Mouse (Mus musculus) hindbrain, postnatal 0 days (tissue): ENCODE results near the gene Steap4. TPM values are rescaled to one million over a fixed set of nuclear protein-coding genes. Genes with fewer than 3 reads are reported as not detected.
"Not testable (repeated sequence)": the region's sequence is repeated elsewhere in the genome, so short reads cannot be mapped to it uniquely, and the experiment has no call there.

Experiments used
- ATAC-seq: fragments of 200-750 bp; cut with Nextera tagmentation; 2 replicates; pipeline ENCODE4 v1.8.0; 2017; ENCODE audit warnings: mild to moderate bottlenecking, moderate TSS enrichment, moderate library complexity
- DNase-seq: peaks from one replicate; pipeline ENCODE4 v3.0.0-alpha.2; 2015; ENCODE audit warnings: low spot score
- H3K27ac ChIP-seq: fragments of 300-500 bp; sonication (generic); 2 replicates; pipeline ENCODE4 v1.5.1; 2014; ENCODE audit warnings: mild to moderate bottlenecking
- H3K27me3 ChIP-seq: fragments of 300-500 bp; sonication (generic); 2 replicates; pipeline ENCODE4 v1.6.1; 2014; ENCODE audit warnings: low read length, mixed read lengths; ENCODE audit not compliant: insufficient read depth
- H3K36me3 ChIP-seq: fragments of 300-500 bp; sonication (generic); 2 replicates; pipeline ENCODE4 v1.6.1; 2014; ENCODE audit warnings: low read length, mixed read lengths; ENCODE audit not compliant: insufficient read depth
- H3K4me1 ChIP-seq: fragments of 300-500 bp; sonication (generic); 2 replicates; pipeline ENCODE4 v1.6.1; 2014; ENCODE audit warnings: antibody characterized with exemption, low read length, mixed read lengths; ENCODE audit not compliant: insufficient read depth
- H3K4me2 ChIP-seq: fragments of 300-500 bp; sonication (generic); 2 replicates; pipeline ENCODE4 v1.6.1; 2014; ENCODE audit warnings: low read depth, mild to moderate bottlenecking, low read length, moderate library complexity, mixed read lengths
- H3K4me3 ChIP-seq: fragments of 300-500 bp; sonication (generic); 2 replicates; pipeline ENCODE4 v1.5.1; 2014; ENCODE audit warnings: low read length
- H3K9ac ChIP-seq: fragments of 300-500 bp; sonication (generic); replicated peaks from 2 replicates; pipeline ENCODE4 v1.6.1; 2014; ENCODE audit warnings: mild to moderate bottlenecking, low read length, moderate library complexity, mixed read lengths
- H3K9me3 ChIP-seq: fragments of 300-500 bp; sonication (generic); 2 replicates; pipeline ENCODE4 v1.6.1; 2016; ENCODE audit warnings: low read length, mixed read lengths
- CTCF ChIP-seq: IDR thresholded peaks from 2 replicates; pipeline ENCODE4 v1.5.1; 2016; ENCODE audit warnings: antibody characterized with exemption, control low read depth, low read depth
- WGBS: fragments of 180-500 bp; shearing (Covaris S2); extraction: QIAGEN DNeasy Blood & Tissue Kit; methylation state at CpG from one replicate; pipeline ENCODE4 v1.1.7; 2014; 5-methylcytosine and 5-hydroxymethylcytosine counted together
- polyA plus RNA-seq: library from polyadenylated mRNA; unstranded; fragments of >200 nt; fragmentation: Nextera tagmentation; extraction: Ambion mirVana; gene quantifications from 2 replicates; pipeline ENCODE4 v1.2.1, GENCODE M21; 2015
- total RNA-seq: library from RNA; depleted of rRNA; stranded (reverse); fragments of >200 nt; gene quantifications from 2 replicates; pipeline ENCODE4 v1.2.3, GENCODE M21; 2014

Steap4 gene
- total and polyA plus RNA-seq, 2 experiments from 2014 or later, result 0.58 to 1.2 TPM

DNA sequence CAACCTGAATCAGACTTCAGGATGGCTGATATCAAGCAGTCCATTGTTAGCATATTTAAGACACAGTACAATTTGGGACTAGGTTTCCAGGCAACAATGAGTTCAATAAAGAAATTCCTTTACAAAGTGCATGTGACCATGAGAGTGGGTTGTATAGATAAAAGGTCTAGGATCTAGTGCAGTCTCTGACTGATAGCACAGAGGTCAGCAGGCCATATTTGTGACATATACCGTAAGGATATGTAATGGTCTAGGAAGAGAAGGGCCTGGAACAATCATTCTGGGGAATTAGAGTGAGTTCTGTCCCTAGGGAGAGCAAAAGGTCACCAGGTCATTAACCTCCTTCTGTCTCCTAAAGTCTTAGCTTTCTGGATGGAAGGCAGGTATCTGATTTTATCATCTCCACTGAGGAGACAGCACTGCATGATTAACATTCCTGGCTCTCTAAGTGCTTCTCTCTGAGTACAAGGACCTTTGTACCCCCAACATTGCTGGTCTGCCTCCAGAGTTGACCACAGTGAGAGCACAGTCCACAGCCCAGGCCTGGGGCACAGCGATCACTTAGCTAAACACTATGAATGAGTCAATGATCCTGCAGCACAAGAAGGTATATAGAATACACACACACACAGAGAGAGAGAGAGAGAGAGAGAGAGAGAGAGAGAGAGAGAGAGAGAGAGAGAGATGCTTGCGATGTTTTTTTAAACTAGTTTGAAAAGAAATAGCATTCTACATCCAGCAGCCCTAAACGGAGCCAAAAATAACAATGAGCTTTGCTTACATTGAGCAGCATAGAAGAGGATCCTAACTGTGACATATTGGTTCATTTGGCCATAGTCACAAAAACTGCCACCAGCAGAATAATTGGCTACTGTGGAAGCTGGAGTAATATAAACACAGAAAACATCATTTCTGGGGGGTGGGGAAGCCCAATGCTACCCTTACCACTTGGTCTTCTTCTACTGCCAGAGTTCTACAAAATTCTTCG is 27.7 kb upstream of the Steap4 start:
- ATAC-seq (no peak), DNase-seq (no peak)
- Histone ChIP-seq H3K36me3 (no peaks in the 10 kb centered on the region), H3K9me3 (no peaks in the 10 kb centered on the region), H3K4me2 (no peak overlapping the region), H3K4me1 (no peaks in the 10 kb centered on the region), H3K27me3 (no peaks in the 10 kb centered on the region), H3K4me3 (no peak overlapping the region), H3K27ac (no peak overlapping the region), H3K9ac (no peak overlapping the region)
- TF ChIP-seq CTCF, result no peak
- WGBS, result 75% methylated on average over 5 of the region's 5 CpGs

- 71% methylated on average over 11 of the region's 11 CpGs for WGBS
- DNase-seq, H3K36me3 ChIP-seq, H3K4me2 ChIP-seq, H3K27ac ChIP-seq, H3K9me3 ChIP-seq, H3K27me3 ChIP-seq, ATAC-seq, H3K9ac ChIP-seq, H3K4me1 ChIP-seq, H3K4me3 ChIP-seq: not testable (repeated sequence)
Measured at GRCm38 (mm10) chr5:7933495-7933894, 26.8 kb upstream of the Steap4 start.

- Histone ChIP-seq H3K4me3 (no peak overlapping the region), H3K4me1 (no peaks in the 10 kb centered on the region), H3K27me3 (no peaks in the 10 kb centered on the region), H3K9me3 (no peaks in the 10 kb centered on the region), H3K4me2 (no peak overlapping the region), H3K9ac (no peak overlapping the region), H3K27ac (no peak overlapping the region), H3K36me3 (no peaks in the 10 kb centered on the region)
- TF ChIP-seq CTCF, result no peak
- ATAC-seq, result no peak
- WGBS, result 50% methylated on average over 2 of the region's 2 CpGs
- DNase-seq, result no peak
Measured at GRCm38 (mm10) chr5:7933933-7934675, 26.2 kb upstream of the Steap4 start.

GRCm38 (mm10) chr5:7954838-7955237 is 5.4 kb upstream of the Steap4 start:
- H3K36me3 ChIP-seq, result no peaks in the 10 kb centered on the region
- H3K9me3 ChIP-seq, result no peaks in the 10 kb centered on the region
- no peak overlapping the region for H3K27ac ChIP-seq
- no peak for TF ChIP-seq CTCF
- H3K4me3 ChIP-seq, result no peak overlapping the region
- ATAC-seq (no peak), DNase-seq (no peak)
- no peaks in the 10 kb centered on the region for H3K4me1 ChIP-seq
- H3K27me3 ChIP-seq, result no peaks in the 10 kb centered on the region
- no peak overlapping the region for H3K9ac ChIP-seq
- H3K4me2 ChIP-seq, result no peak overlapping the region
- 85% methylated on average over 2 of the region's 2 CpGs for WGBS

DNA sequence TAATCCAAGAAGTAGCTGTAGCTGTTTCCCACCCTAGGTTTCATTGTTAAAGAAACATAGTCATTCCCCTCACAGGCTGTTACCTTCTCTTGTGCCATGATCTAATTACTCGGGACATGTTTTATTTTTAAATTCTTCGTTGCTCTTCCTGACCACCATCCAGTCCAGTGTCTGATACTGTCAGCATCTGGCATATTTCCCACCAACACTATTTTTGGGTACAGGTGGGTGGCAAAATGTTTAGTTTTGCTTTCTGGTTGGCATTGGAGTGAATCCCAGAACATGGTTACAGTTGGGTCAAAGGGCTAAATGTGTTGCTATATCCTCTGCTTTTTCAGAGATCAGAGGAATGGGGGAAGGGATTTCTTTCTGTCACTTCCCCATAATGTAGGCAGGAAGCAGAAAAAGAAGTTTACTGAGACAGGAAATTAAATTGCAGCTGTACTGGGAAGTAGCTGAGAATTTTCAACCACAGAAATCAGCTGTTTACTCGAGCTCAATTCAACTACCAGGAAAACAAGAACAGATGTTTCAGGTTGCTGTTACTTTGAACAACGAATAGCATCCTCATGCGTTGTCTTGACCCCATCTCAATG is 4.8 kb upstream of the Steap4 start:
- Histone ChIP-seq H3K27me3 (no peaks in the 10 kb centered on the region), H3K9me3 (no peaks in the 10 kb centered on the region), H3K4me3 (no peak overlapping the region), H3K4me1 (no peaks in the 10 kb centered on the region), H3K9ac (no peak overlapping the region), H3K27ac (no peak overlapping the region), H3K36me3 (no peaks in the 10 kb centered on the region), H3K4me2 (no peak overlapping the region)
- no peak for TF ChIP-seq CTCF
- no peak for ATAC-seq
- no peak for DNase-seq
- 75% methylated on average over 5 of the region's 5 CpGs for WGBS

GRCm38 (mm10) chr5:7958061-7958460 is 2.2 kb upstream of the Steap4 start:
- no peak overlapping the region for H3K9ac ChIP-seq
- no peak overlapping the region for H3K4me3 ChIP-seq
- DNase-seq, result no peak
- no peak for TF ChIP-seq CTCF
- no peaks in the 10 kb centered on the region for H3K27me3 ChIP-seq
- no peaks in the 10 kb centered on the region for H3K9me3 ChIP-seq
- H3K36me3 ChIP-seq, result no peaks in the 10 kb centered on the region
- no peaks in the 10 kb centered on the region for H3K4me1 ChIP-seq
- WGBS, result 91% methylated on average over 4 of the region's 4 CpGs
- H3K27ac ChIP-seq, result no peak overlapping the region
- ATAC-seq, result no peak
- no peak overlapping the region for H3K4me2 ChIP-seq
